Mouse (Mus musculus) stomach, embryonic 15.5 days (tissue): Measurements from ENCODE around the gene A630001G21Rik. TPM values are rescaled to one million over a fixed set of nuclear protein-coding genes. Genes with fewer than 3 reads are reported as not detected.

Experiments used
- ATAC-seq: fragments of 200-750 bp; cut with Nextera tagmentation; 2 replicates; pipeline ENCODE4 v1.8.0; 2017; ENCODE audit warnings: low read depth, moderate number of reproducible peaks, moderate TSS enrichment; ENCODE audit not compliant: insufficient read depth, low FRiP score
- H3K27ac ChIP-seq: fragments of 300-500 bp; sonication (generic); 2 replicates; pipeline ENCODE4 v1.5.1; 2015; ENCODE audit warnings: mild to moderate bottlenecking, inconsistent platforms
- H3K27me3 ChIP-seq: fragments of 300-500 bp; sonication (generic); replicated peaks from 2 replicates; pipeline ENCODE4 v1.6.1; 2015; ENCODE audit warnings: inconsistent platforms
- H3K36me3 ChIP-seq: fragments of 300-500 bp; sonication (generic); 2 replicates; pipeline ENCODE4 v1.6.1; 2015; ENCODE audit warnings: inconsistent platforms
- H3K4me1 ChIP-seq: fragments of 300-500 bp; sonication (generic); 2 replicates; pipeline ENCODE4 v1.6.1; 2015; ENCODE audit warnings: inconsistent platforms
- H3K4me2 ChIP-seq: fragments of 300-500 bp; sonication (generic); 2 replicates; pipeline ENCODE4 v1.6.1; 2015; ENCODE audit warnings: mild to moderate bottlenecking, inconsistent platforms
- H3K4me3 ChIP-seq: fragments of 300-500 bp; sonication (generic); replicated peaks from 2 replicates; pipeline ENCODE4 v1.5.1; 2015; ENCODE audit warnings: inconsistent platforms
- H3K9ac ChIP-seq: fragments of 300-500 bp; sonication (generic); 2 replicates; pipeline ENCODE4 v1.6.1; 2015; ENCODE audit warnings: inconsistent platforms
- H3K9me3 ChIP-seq: fragments of 300-500 bp; sonication (generic); 2 replicates; pipeline ENCODE4 v1.6.1; 2016; ENCODE audit warnings: inconsistent platforms
- WGBS: fragments of 180-500 bp; shearing (Covaris S2); methylation state at CpG from one replicate; pipeline ENCODE4 v1.1.7; 2015; 5-methylcytosine and 5-hydroxymethylcytosine counted together
- polyA plus RNA-seq: library from polyadenylated mRNA; unstranded; fragments of >200 nt; fragmentation: Nextera tagmentation; extraction: Ambion mirVana; gene quantifications from 2 replicates; pipeline ENCODE4 v1.2.1, GENCODE M21; 2015

Gene A630001G21Rik
- polyA plus RNA-seq, 1 experiment from 2014 or later = 1.4 TPM

DNA sequence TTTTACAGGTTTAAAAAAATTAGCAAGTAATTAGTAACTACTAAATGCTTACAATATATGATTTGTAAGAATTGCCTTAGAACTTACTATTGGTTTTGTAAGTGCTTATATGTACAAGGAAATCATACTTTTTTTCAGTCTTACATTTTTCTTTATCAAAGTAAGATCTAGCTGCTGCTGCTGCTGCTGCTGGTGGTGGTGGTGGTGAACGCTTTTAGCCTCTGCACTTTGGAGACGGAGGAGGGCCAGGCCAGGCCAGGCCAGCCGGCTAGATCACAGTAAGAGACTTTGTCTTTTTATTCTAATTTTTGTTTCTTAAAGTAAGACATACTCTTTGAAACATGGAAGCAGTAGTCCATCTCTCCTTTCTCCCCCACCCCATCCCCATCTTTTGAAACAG lies 16.8 kb upstream of the A630001G21Rik start:
- 53% methylated on average over 3 of the region's 3 CpGs for WGBS
- Histone ChIP-seq H3K4me1 (peaks cover 5% of the 10 kb centered on the region; the same call in 1 of the 2 replicates), H3K36me3 (no peaks in the 10 kb centered on the region), H3K27ac (no peak overlapping the region), H3K9ac (no peak overlapping the region), H3K27me3 (no peaks in the 10 kb centered on the region), H3K4me2 (peak overlapping the region; percentile 40; the same call in 1 of the 2 replicates), H3K4me3 (peak overlapping the region; percentile 12; the same call in 1 of the 2 replicates), H3K9me3 (no peaks in the 10 kb centered on the region)
- no peak for ATAC-seq

DNA sequence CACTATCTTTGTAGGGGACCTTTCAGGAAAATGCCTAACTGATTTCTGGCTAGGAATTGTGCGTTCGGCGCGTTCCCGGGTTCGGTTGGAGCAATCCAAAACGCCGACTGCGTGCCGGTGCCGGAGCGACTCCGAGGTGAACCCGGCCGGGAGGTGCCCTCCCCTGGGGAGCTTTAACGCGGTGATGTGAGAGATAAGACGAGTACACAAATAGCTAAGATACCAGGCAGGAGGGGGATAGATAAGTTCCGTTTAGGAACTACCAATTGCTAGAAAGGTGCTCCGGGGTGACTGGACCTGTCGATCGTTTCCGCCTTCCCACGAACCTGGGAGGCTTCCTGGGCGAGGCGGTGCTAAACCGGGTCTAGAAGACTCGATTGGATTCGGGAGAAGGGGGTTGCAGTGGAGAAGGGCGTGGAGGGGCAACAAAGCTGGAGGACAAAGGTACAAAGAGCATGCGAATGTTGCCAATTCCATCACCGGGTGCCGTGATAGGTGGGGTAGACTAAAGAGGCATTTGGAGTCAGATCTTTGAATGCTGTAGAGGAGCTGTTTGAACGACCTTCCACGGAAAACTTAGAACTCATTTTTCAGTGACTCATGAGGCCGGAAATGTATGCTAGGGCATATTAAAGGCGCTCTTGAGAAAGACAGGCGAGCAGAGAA lies 15.8 kb upstream of the A630001G21Rik start:
- WGBS = under 1% methylated on average over 38 of the region's 38 CpGs
- peak; percentile 45; the same call in 1 of the 2 replicates for ATAC-seq
- peak overlapping the region; percentile 89 for H3K9ac ChIP-seq
- H3K4me1 ChIP-seq = peaks cover 5% of the 10 kb centered on the region; the same call in 1 of the 2 replicates
- peak overlapping the region; percentile 95 for H3K4me3 ChIP-seq
- no peaks in the 10 kb centered on the region for H3K27me3 ChIP-seq
- peak overlapping the region; percentile 71 for H3K4me2 ChIP-seq
- no peaks in the 10 kb centered on the region for H3K36me3 ChIP-seq
- H3K27ac ChIP-seq = peak overlapping the region; percentile 93
- H3K9me3 ChIP-seq = no peaks in the 10 kb centered on the region

DNA sequence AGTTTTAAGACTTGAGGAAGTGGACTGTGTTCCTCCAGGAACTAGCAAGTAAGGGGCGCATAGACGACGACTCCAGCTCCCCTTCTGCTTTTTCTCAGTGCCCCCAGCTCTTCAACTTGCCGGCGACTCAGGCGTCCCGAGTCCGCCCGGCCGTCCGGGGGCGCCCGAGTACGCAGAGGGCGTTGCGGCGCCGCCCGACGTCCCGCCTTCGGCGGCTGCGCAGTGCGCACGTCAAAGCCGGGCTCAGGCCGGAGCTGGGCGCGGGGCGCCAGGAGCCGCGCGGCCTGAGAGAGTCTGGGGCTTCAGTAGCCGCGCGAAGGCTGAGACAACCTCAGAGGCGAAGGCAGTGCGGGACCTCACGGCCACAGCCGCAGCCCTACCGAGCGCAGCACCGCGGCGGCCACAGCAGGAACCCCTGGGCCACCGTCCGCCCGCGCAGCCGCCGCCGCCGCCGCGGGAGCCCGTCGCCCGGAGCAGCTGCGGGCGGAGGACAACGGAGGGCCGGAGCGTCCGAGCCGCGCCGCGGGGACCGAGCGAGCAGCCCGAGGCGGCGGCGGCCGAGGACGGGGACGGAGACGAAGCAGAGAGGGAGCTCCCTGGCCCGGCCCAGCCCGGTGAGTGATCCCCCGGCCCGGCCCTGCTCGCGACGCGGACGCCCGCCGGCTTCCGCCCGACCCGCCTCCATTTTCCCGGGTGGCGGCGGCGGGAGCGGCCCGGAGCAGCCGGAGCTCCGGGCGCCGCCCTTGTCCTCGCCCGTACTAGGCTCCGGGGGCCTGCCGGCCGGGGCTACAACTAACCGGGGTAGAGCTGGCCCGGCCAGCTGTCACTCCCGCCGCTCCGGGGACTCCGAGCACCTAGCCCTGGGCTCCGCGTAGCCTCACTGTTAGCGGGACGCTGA lies 15.0 kb upstream of the A630001G21Rik start, which contains the start of gene Cab39:
Gene Cab39, plus strand, starts transcription at position 234 of the 898 bp plus-strand sequence.
- Histone ChIP-seq H3K4me1 (peaks cover 5% of the 10 kb centered on the region; the same call in 1 of the 2 replicates), H3K36me3 (no peaks in the 10 kb centered on the region), H3K4me3 (peak within 1 kb of the TSS; percentile 95), H3K27ac (peak within 1 kb of the TSS; percentile 93), H3K9me3 (no peaks in the 10 kb centered on the region), H3K9ac (peak within 1 kb of the TSS; percentile 89), H3K4me2 (peak within 1 kb of the TSS; percentile 71), H3K27me3 (no peaks in the 10 kb centered on the region)
- under 1% methylated on average over 117 of the region's 118 CpGs for WGBS
- peak; percentile 90 for ATAC-seq

DNA sequence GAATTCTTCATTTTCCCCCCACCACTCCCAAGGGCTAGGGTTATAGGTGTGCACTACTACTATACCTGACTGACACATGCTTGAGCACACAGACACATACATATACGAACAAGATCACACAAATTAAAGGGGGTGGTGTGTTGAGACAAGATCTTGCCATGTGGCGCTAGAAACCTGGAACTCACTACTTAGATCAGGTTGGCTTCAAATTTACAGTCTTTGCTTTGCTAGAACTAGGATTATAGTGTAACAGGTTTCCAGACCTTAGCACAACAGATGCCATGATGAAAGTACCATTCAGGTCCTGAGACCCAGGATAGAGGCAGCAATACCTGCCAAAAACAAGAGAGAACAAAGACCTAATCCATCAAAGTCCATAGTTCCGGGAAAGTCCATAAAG lies 13.0 kb upstream of the A630001G21Rik start:
- Histone ChIP-seq H3K9me3 (no peaks in the 10 kb centered on the region), H3K4me2 (no peak overlapping the region), H3K9ac (no peak overlapping the region), H3K27ac (no peak overlapping the region), H3K27me3 (no peaks in the 10 kb centered on the region), H3K4me1 (peaks cover 5% of the 10 kb centered on the region; the same call in 1 of the 2 replicates), H3K36me3 (no peaks in the 10 kb centered on the region), H3K4me3 (no peak overlapping the region)
- no peak for ATAC-seq
- WGBS = 73% methylated on average over 3 of the region's 3 CpGs

DNA sequence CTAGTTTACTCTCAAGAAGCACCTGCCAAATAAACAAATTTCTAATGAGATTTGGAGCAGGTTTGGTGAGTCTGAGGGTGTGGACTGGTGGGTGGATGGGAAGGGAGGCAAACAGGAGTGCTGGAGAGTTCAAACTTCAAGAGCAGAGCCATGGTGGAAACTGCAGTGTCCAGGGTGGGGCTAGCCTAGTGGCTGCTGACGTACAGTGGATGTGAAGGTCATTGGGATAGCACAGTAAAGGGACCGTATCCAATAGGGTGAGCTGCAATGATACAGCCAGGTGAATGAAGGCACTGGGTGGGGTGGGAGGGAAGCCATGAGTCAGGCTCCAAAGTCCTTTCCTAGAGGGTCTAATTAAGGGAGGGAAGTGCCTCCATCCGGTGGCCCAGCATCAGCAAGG lies 12.1 kb upstream of the A630001G21Rik start:
- Histone ChIP-seq H3K36me3 (no peaks in the 10 kb centered on the region), H3K4me3 (no peak overlapping the region), H3K27me3 (no peaks in the 10 kb centered on the region), H3K27ac (no peak overlapping the region), H3K9me3 (no peaks in the 10 kb centered on the region), H3K4me1 (no peaks in the 10 kb centered on the region), H3K9ac (no peak overlapping the region), H3K4me2 (no peak overlapping the region)
- peak; percentile 11; the same call in 1 of the 2 replicates for ATAC-seq
- WGBS = 75% methylated on average over 3 of the region's 3 CpGs

DNA sequence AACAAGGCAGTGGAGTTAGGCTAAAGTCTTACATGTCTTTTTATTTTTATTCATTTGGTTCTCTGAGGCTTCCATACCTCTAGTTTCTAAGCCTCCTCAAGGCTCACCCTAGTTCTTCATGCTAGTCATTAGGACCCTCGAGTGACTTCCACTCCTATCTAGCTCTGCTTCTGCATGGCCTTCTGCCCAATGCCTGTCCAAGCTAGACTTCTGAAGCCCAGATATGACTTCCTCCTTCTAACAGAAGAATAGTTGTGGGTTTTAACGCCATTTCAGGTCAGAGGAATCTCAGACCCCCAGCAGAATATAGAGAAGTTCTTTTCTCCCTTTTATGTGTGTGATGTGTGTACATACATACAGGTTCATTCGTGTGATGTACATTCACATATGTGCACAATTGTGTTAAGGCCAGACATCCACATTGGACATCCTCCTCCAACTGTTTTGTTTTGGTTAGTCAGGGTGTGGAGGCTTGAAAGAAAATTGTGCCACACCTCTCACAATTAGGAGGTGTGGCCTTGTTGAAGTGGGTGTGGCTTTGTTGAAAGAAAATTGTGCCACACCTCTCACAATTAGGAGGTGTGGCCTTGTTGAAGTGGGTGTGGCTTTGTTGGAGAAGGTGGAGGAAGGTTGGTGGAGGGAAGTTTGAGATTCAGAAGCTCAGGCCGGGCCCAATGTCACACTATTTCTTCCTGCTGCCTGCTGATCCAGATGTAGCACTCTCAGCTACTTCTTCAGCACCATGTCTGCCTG lies 1.2 kb upstream of the A630001G21Rik start:
- H3K36me3 ChIP-seq = no peaks in the 10 kb centered on the region
- no peak for ATAC-seq
- no peak overlapping the region for H3K4me3 ChIP-seq
- H3K27ac ChIP-seq = no peak overlapping the region
- 0 out of 2 replicates have a peak, but pooled peaks cover 4% of the 10 kb centered on the region for H3K4me1 ChIP-seq
- H3K4me2 ChIP-seq = no peak overlapping the region
- H3K27me3 ChIP-seq = no peaks in the 10 kb centered on the region
- H3K9ac ChIP-seq = no peak overlapping the region
- WGBS = 64% methylated on average over 4 of the region's 4 CpGs
- no peaks in the 10 kb centered on the region for H3K9me3 ChIP-seq

DNA sequence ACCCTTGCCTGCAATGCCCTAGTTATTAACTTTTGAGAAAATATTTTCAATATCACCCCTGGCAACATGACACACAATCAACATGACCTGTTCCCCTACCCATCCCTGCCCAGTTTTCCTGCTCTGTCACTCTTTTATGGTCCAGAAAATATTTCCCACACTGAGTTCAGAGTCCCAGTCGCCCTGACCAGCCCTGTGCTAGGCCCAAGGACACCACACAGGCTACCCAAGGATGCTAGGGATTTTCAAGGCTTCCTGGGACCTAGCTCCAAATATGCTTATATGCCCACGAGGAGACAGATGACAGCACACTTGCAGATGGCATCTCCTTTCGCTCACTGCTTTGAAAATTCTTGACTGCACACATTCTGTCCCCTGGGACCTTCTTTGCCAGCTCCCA lies 569 bp upstream of the A630001G21Rik start:
- H3K27ac ChIP-seq = no peak overlapping the region
- WGBS = 67% methylated on average over 3 of the region's 3 CpGs
- H3K4me1 ChIP-seq = 0 out of 2 replicates have a peak, but pooled peaks cover 4% of the 10 kb centered on the region
- H3K4me2 ChIP-seq = no peak overlapping the region
- no peaks in the 10 kb centered on the region for H3K36me3 ChIP-seq
- no peaks in the 10 kb centered on the region for H3K27me3 ChIP-seq
- H3K9me3 ChIP-seq = no peaks in the 10 kb centered on the region
- H3K9ac ChIP-seq = no peak overlapping the region
- no peak overlapping the region for H3K4me3 ChIP-seq
- no peak for ATAC-seq

DNA sequence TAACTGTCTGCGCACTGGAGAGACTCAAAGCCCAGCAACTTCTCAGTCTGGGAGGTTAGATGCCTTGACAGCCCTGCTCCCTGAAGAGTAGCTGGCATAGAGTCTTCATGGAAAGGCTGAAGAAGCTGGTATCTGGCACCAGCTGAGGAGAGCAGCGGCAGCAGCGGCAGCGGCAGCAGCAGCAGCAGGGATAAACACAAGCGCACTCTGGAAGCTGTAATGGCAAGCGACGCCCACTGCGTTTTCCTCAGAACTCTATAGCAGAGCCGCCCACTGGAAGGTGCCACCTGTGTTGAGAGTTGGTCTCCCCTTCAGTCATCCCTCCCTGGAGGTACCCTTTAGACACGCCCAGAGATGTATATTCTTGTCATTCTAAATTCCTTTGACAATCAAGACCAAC lies 2.3 kb downstream of the A630001G21Rik start:
- 44% methylated on average over 10 of the region's 10 CpGs for WGBS
- H3K27ac ChIP-seq = no peak overlapping the region
- no peaks in the 10 kb centered on the region for H3K36me3 ChIP-seq
- H3K4me2 ChIP-seq = no peak overlapping the region
- 0 out of 2 replicates have a peak, but pooled peaks cover 4% of the 10 kb centered on the region for H3K4me1 ChIP-seq
- no peak overlapping the region for H3K4me3 ChIP-seq
- H3K9ac ChIP-seq = no peak overlapping the region
- H3K9me3 ChIP-seq = no peaks in the 10 kb centered on the region
- no peak for ATAC-seq
- no peaks in the 10 kb centered on the region for H3K27me3 ChIP-seq

DNA sequence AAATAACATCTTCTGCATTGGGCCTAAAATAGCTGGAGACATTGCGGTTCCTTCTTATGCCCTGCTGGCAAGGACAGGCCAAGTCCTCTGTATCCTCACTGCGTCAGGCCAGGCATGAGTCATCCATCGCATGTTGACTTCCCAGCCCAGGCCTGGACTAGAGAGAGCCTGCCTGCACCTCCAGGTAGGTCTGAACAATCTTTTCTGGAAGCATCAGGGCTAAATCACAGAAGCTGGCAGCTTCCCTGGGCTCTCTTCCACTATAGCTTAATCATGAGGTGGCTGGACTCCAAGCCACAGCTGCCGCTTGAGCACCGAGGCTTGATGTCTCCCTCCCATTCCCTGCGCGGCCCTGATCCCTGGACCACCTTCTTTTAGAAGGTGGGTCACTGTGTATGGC lies 3.3 kb downstream of the A630001G21Rik start:
- Histone ChIP-seq H3K4me2 (no peak overlapping the region), H3K27ac (no peak overlapping the region), H3K4me3 (no peak overlapping the region), H3K9me3 (no peaks in the 10 kb centered on the region), H3K9ac (no peak overlapping the region), H3K36me3 (no peaks in the 10 kb centered on the region), H3K4me1 (0 out of 2 replicates have a peak, but pooled peaks cover 4% of the 10 kb centered on the region), H3K27me3 (no peaks in the 10 kb centered on the region)
- WGBS = 67% methylated on average over 7 of the region's 7 CpGs
- ATAC-seq = no peak

DNA sequence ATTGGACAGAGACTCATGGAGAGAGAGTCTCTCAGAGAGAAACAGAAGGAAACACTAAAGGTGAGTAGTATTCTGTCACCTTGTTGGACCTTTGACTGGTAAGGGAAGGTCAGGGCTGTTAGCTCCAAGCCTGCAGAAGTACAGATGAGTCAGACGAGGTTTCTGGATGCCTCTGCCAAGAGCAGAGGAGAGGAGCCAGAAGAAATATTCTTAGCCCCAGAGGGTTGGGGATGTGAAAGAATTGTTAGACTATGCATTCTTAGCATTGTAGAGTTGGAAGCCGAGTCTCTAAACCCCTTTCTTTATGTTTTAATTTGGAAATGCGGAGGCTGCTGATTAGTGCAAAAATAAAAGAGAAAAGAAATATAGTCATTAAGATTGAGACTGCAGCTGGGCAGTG lies 6.5 kb downstream of the A630001G21Rik start:
- Histone ChIP-seq H3K4me2 (no peak overlapping the region), H3K4me1 (0 out of 2 replicates have a peak, but pooled peaks cover 4% of the 10 kb centered on the region), H3K9me3 (no peaks in the 10 kb centered on the region), H3K27me3 (no peaks in the 10 kb centered on the region), H3K27ac (no peak overlapping the region), H3K36me3 (no peaks in the 10 kb centered on the region), H3K9ac (no peak overlapping the region), H3K4me3 (no peak overlapping the region)
- ATAC-seq = no peak
- 58% methylated on average over 3 of the region's 3 CpGs for WGBS

DNA sequence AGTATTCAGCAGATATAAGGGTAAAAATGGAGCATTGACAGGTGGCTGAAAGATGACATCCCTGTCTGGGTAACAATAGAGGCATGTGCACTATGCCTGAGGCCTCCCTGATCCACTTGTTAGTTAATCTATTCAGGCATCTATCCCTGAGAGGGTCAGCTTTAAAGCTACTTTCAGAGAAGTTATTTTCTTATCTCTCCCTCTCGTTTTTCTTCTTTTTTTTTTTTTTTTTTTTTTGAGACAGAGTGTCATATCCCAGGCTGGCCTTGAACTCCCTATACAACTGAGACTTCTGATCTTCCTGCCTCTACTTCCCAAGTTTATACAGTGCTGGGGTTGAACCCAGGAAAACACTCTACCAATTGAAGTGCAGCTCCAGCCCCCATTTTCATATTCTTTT lies 10.7 kb downstream of the A630001G21Rik start:
- no peak overlapping the region for H3K9ac ChIP-seq
- no peaks in the 10 kb centered on the region for H3K36me3 ChIP-seq
- H3K4me3 ChIP-seq = no peak overlapping the region
- no peaks in the 10 kb centered on the region for H3K9me3 ChIP-seq
- 67% methylated on average over 1 of the region's 1 CpGs for WGBS
- ATAC-seq = no peak
- no peaks in the 10 kb centered on the region for H3K27me3 ChIP-seq
- no peak overlapping the region for H3K4me2 ChIP-seq
- H3K27ac ChIP-seq = no peak overlapping the region
- no peaks in the 10 kb centered on the region for H3K4me1 ChIP-seq
